Mouse (Mus musculus) hindbrain, embryonic 14.5 days (tissue): ENCODE data around the gene Arid3a. TPM values are rescaled to one million over a fixed set of nuclear protein-coding genes. Genes with fewer than 3 reads are reported as not detected.

Experiments used
- ATAC-seq: fragments of 200-750 bp; cut with Nextera tagmentation; 2 replicates; pipeline ENCODE4 v1.8.0; 2017; ENCODE audit warnings: moderate number of reproducible peaks, mild to moderate bottlenecking, moderate TSS enrichment, moderate library complexity; ENCODE audit not compliant: low FRiP score
- DNase-seq: peaks from one replicate; pipeline ENCODE4 v3.0.0-alpha.2; 2015; ENCODE audit warnings: low spot score
- H3K27ac ChIP-seq: fragments of 300-500 bp; sonication (generic); 2 replicates; pipeline ENCODE4 v1.5.1; 2014; ENCODE audit warnings: mild to moderate bottlenecking, moderate library complexity
- H3K27me3 ChIP-seq: fragments of 300-500 bp; sonication (generic); 2 replicates; pipeline ENCODE4 v1.6.1; 2014; ENCODE audit warnings: mild to moderate bottlenecking, low read length, mixed read lengths; ENCODE audit not compliant: control insufficient read depth, insufficient read depth
- H3K36me3 ChIP-seq: fragments of 300-500 bp; sonication (generic); replicated peaks from 2 replicates; pipeline ENCODE4 v1.6.1; 2014; ENCODE audit not compliant: control insufficient read depth, insufficient read depth
- H3K4me1 ChIP-seq: fragments of 300-500 bp; sonication (generic); replicated peaks from 2 replicates; pipeline ENCODE4 v1.6.1; 2014; ENCODE audit warnings: antibody characterized with exemption, low read length, mixed read lengths; ENCODE audit not compliant: control insufficient read depth, insufficient read depth
- H3K4me2 ChIP-seq: fragments of 300-500 bp; sonication (generic); replicated peaks from 2 replicates; pipeline ENCODE4 v1.6.1; 2014; ENCODE audit warnings: mild to moderate bottlenecking, moderate library complexity
- H3K4me3 ChIP-seq: fragments of 300-500 bp; sonication (generic); replicated peaks from 2 replicates; pipeline ENCODE4 v1.5.1; 2014; ENCODE audit warnings: mild to moderate bottlenecking, low read length
- H3K9ac ChIP-seq: fragments of 300-500 bp; sonication (generic); 2 replicates; pipeline ENCODE4 v1.6.1; 2014
- H3K9me3 ChIP-seq: fragments of 300-500 bp; sonication (generic); 2 replicates; pipeline ENCODE4 v1.6.1; 2016; ENCODE audit warnings: low read length; ENCODE audit not compliant: control insufficient read depth
- WGBS: fragments of 180-500 bp; shearing (Covaris S2); extraction: QIAGEN DNeasy Blood & Tissue Kit; methylation state at CpG from one replicate; pipeline ENCODE4 v1.1.7; 2014; 5-methylcytosine and 5-hydroxymethylcytosine counted together
- polyA plus RNA-seq: library from polyadenylated mRNA; unstranded; fragments of >200 nt; fragmentation: Nextera tagmentation; extraction: Ambion mirVana; gene quantifications from 2 replicates; pipeline ENCODE4 v1.2.1, GENCODE M21; 2014

The Arid3a gene
- polyA plus RNA-seq, 1 experiment from 2014 or later, result 3.4 TPM

DNA sequence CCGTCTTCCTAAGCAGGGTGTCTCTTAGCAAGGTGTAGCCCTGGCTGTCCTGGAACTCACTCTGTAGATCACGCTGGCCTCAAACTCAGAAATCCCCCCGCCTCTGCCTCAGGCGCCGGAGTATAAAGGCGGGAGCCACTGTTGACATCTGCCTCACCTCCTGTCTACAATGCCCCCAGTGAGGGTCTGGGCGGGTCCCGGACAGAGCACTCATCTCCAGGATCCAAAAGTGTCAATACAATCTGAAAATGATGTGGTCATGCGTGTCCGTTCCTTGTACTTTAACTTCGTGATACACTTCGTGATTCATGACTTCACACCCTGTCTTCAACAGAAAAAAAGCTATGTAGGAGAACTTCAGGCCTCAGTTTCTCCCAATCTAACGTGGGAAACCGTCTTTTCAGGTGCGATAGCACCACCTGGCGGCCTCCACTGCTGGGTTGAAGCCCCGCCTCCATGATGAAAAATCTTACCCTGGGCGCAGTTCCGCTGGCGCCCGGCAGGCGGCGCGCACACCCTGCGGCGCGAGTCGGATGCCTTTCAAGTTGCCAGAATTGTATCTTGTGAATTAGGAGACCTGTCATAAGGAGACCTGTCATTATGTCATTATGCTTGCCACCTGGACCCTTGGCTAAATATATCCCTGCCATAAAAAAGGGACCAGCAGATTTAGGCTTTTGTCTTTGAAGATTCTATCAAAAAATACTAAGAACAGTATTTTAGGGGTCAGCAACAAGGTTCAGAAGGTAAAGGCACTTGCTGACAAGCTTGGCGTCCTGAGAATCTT, 1.7 kb upstream of the Arid3a start:
- Histone ChIP-seq H3K9ac (no peak overlapping the region), H3K36me3 (no peaks in the 10 kb centered on the region), H3K27ac (0 out of 2 replicates have a peak overlapping the region, but pooled peaks have one; percentile 30), H3K4me2 (peak overlapping the region; percentile 81; the same call in 1 of the 2 replicates), H3K4me1 (peaks cover 23% of the 10 kb centered on the region), H3K27me3 (peaks cover 36% of the 10 kb centered on the region), H3K9me3 (no peaks in the 10 kb centered on the region), H3K4me3 (no peak overlapping the region)
- 12% methylated on average over 29 of the region's 29 CpGs for WGBS
- DNase-seq (peak; percentile 95), ATAC-seq (no peak)

DNA sequence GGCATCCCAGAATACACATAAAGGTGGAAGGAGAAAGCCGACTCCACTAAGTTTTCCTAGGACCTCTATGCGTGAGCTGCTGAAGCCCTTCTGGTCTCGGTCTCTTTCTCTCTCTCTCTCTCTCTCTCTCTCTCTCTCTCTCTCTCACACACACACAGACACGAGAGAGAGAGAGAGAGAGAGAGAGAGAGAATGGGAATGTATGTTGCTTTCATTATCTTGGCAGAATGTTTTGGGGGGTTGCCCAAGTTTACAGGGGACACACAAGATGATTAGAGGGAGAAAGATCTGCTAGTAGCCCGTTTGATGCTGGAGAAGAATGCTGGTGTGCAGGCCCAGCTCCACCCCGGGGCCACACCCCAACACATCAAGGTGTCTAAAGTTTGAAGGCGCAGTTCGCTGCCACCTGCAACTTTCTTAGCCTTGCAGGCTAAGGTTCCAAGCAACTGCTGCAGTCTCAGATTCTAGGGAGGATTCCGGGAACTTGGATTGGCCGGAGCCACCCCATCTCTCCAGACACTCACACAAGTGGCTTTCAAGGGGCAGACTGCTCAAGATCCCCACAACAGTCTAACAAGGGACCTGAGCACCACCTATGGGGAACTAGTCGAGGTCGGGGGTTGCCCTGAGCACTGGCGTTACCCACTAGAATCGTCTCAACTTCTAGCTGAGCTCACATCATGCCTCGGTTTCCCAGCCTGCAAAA, 905 bp upstream of the Arid3a start:
- Histone ChIP-seq H3K27me3 (peaks cover 28% of the 10 kb centered on the region), H3K27ac (peak overlapping the region; percentile 30; the same call in 1 of the 2 replicates), H3K9me3 (no peaks in the 10 kb centered on the region), H3K4me1 (peaks cover 26% of the 10 kb centered on the region), H3K9ac (peak overlapping the region; percentile 84), H3K4me3 (peak overlapping the region; percentile 86), H3K36me3 (peaks cover 2% of the 10 kb centered on the region; the same call in 1 of the 2 replicates), H3K4me2 (peak overlapping the region; percentile 81)
- DNase-seq (no peak), ATAC-seq (no peak)
- WGBS, result 14% methylated on average over 15 of the region's 15 CpGs

GRCm38 (mm10) chr10:79927324-79928029, 634 bp downstream of the Arid3a start:
- under 1% methylated on average over 54 of the region's 54 CpGs for WGBS
- peak; percentile 58 for DNase-seq
- ATAC-seq, result peak; percentile 44
- peak overlapping the region; percentile 84 for H3K9ac ChIP-seq
- peak overlapping the region; percentile 81 for H3K4me2 ChIP-seq
- H3K4me3 ChIP-seq, result peak overlapping the region; percentile 86
- H3K27me3 ChIP-seq, result peaks cover 13% of the 10 kb centered on the region
- H3K27ac ChIP-seq, result peak overlapping the region; percentile 91
- H3K4me1 ChIP-seq, result peaks cover 22% of the 10 kb centered on the region
- H3K36me3 ChIP-seq, result peaks cover 13% of the 10 kb centered on the region
- no peaks in the 10 kb centered on the region for H3K9me3 ChIP-seq

- Histone ChIP-seq H3K4me3 (peak overlapping the region; percentile 86), H3K9me3 (no peaks in the 10 kb centered on the region), H3K9ac (peak overlapping the region; percentile 84), H3K4me2 (peak overlapping the region; percentile 81), H3K36me3 (peaks cover 13% of the 10 kb centered on the region), H3K27ac (peak overlapping the region; percentile 91), H3K4me1 (peaks cover 27% of the 10 kb centered on the region), H3K27me3 (peaks cover 6% of the 10 kb centered on the region)
- under 1% methylated on average over 28 of the region's 29 CpGs for WGBS
- ATAC-seq (no peak), DNase-seq (no peak)
These were observed 1.3 kb downstream of the Arid3a start for GRCm38 (mm10) chr10:79928030-79928694.

GRCm38 (mm10) chr10:79928907-79929701, 2.3 kb downstream of the Arid3a start:
- DNase-seq (no peak), ATAC-seq (no peak)
- Histone ChIP-seq H3K9me3 (no peaks in the 10 kb centered on the region), H3K4me2 (peak overlapping the region; percentile 81), H3K4me1 (peaks cover 29% of the 10 kb centered on the region), H3K9ac (peak overlapping the region; percentile 84), H3K27me3 (no peaks in the 10 kb centered on the region), H3K4me3 (peak overlapping the region; percentile 86), H3K36me3 (peaks cover 20% of the 10 kb centered on the region), H3K27ac (peak overlapping the region; percentile 91; the same call in 1 of the 2 replicates)
- 33% methylated on average over 9 of the region's 9 CpGs for WGBS

- peaks cover 23% of the 10 kb centered on the region for H3K36me3 ChIP-seq
- H3K4me3 ChIP-seq, result peak overlapping the region; percentile 3; the same call in 1 of the 2 replicates
- H3K27me3 ChIP-seq, result no peaks in the 10 kb centered on the region
- ATAC-seq (no peak), DNase-seq (no peak)
- H3K4me2 ChIP-seq, result peak overlapping the region; percentile 81; the same call in 1 of the 2 replicates
- H3K27ac ChIP-seq, result no peak overlapping the region
- H3K9me3 ChIP-seq, result no peaks in the 10 kb centered on the region
- H3K9ac ChIP-seq, result peak overlapping the region; percentile 13; the same call in 1 of the 2 replicates
- WGBS, result 78% methylated on average over 18 of the region's 18 CpGs
- H3K4me1 ChIP-seq, result peaks cover 32% of the 10 kb centered on the region
These were observed 3.4 kb downstream of the Arid3a start for GRCm38 (mm10) chr10:79929967-79930825.

GRCm38 (mm10) chr10:79930826-79931186, 4.0 kb downstream of the Arid3a start:
- Histone ChIP-seq H3K27ac (no peak overlapping the region), H3K27me3 (no peaks in the 10 kb centered on the region), H3K36me3 (peaks cover 23% of the 10 kb centered on the region), H3K9me3 (no peaks in the 10 kb centered on the region), H3K4me2 (no peak overlapping the region), H3K9ac (peak overlapping the region; percentile 13; the same call in 1 of the 2 replicates), H3K4me1 (peaks cover 32% of the 10 kb centered on the region), H3K4me3 (0 out of 2 replicates have a peak overlapping the region, but pooled peaks have one; percentile 3)
- WGBS, result 51% methylated on average over 16 of the region's 16 CpGs
- DNase-seq (no peak), ATAC-seq (no peak)
